In genomic region chr1:136381169-136381568, GRCm38 (mm10) we compare ENCODE assay signal across 11 mouse cellular contexts. TPM values are rescaled to one million over a fixed set of nuclear protein-coding genes. Genes with fewer than 3 reads are reported as not detected.
DNase-seq lines count a peak whose midpoint lies in the region; ATAC-seq and TF ChIP-seq lines count a peak whose summit lies in the region.
"Had no signal": no experiment of that assay in that cellular context is flagged by ENCODE, and none has a peak within 500 bp of the region (broad histone marks: within the 10 kb centered on the region; RNA-seq: fewer than 3 reads in every experiment).

No protein-coding gene starts in this region.

- peaks cover 4% of the 10 kb centered on the region; the same call in 1 of the 2 replicates for H3K4me1 ChIP-seq in lung, postnatal 0 days (ENCODE audit: insufficient read depth, low read depth, low read length)
- H3K4me1 ChIP-seq in forebrain, embryonic 14.5 days (ENCODE audit: control insufficient read depth, insufficient read depth, low read length) = no peaks in the 10 kb centered on the region
- H3K4me1 ChIP-seq: neural tube, embryonic 15.5 days had no signal

- no peaks in the 10 kb centered on the region for H3K36me3 ChIP-seq in lung, postnatal 0 days (ENCODE audit: insufficient read depth, low read length)
- H3K36me3 ChIP-seq in forebrain, embryonic 14.5 days (ENCODE audit: control insufficient read depth, insufficient read depth, low read length) = no peaks in the 10 kb centered on the region
- H3K36me3 ChIP-seq: neural tube, embryonic 15.5 days had no signal

- H3K9me3 ChIP-seq in lung, postnatal 0 days (ENCODE audit: low read length) = no peaks in the 10 kb centered on the region
- H3K9me3 ChIP-seq in forebrain, embryonic 14.5 days (replicated peaks; ENCODE audit: control insufficient read depth, low read length) = no peaks in the 10 kb centered on the region
- H3K9me3 ChIP-seq: neural tube, embryonic 15.5 days had no signal

- no peak overlapping the region for H3K9ac ChIP-seq in lung, postnatal 0 days (replicated peaks; ENCODE audit: low read depth)
- no peak overlapping the region for H3K9ac ChIP-seq in forebrain, embryonic 14.5 days (ENCODE audit: low read length)
- H3K9ac ChIP-seq: liver, embryonic 14.5 days; neural tube, embryonic 15.5 days had no signal

- peak; percentile 6 for DNase-seq in kidney, adult 18-20 months
- DNase-seq in kidney, adult 8-10 months = no peak
- peak; percentile 35 to 49 for DNase-seq in cerebellum, adult 18-20 months
- DNase-seq in heart, adult 8-10 months (ENCODE audit: low spot score) = peak; percentile 16
- DNase-seq in lung, postnatal 0 days (ENCODE audit: low spot score) = peak; percentile 56
- no peak for DNase-seq in testis, postnatal 14 days (ENCODE audit: low spot score)
- no peak for DNase-seq in layer of hippocampus, adult 8-10 months (ENCODE audit: low spot score in 2 of 2)
- no peak for DNase-seq in forebrain, embryonic 14.5 days (ENCODE audit: low spot score)
- DNase-seq: midbrain, embryonic 14.5 days had no signal

- no peak overlapping the region for H3K4me2 ChIP-seq in lung, postnatal 0 days (replicated peaks; ENCODE audit: low read depth, low read length)
- no peak overlapping the region for H3K4me2 ChIP-seq in forebrain, embryonic 14.5 days (ENCODE audit: low read length)
- H3K4me2 ChIP-seq: neural tube, embryonic 15.5 days had no signal

- peak overlapping the region; percentile 43; the same call in 1 of the 2 replicates for H3K27ac ChIP-seq in lung, postnatal 0 days (ENCODE audit: low read length)
- no peak overlapping the region for H3K27ac ChIP-seq in forebrain, embryonic 14.5 days (ENCODE audit: low read depth, low read length)
- H3K27ac ChIP-seq: liver, embryonic 14.5 days; neural tube, embryonic 15.5 days had no signal

- H3K4me3 ChIP-seq in lung, postnatal 0 days (ENCODE audit: low read depth, low read length) = no peak overlapping the region
- no peak overlapping the region for H3K4me3 ChIP-seq in forebrain, embryonic 14.5 days (ENCODE audit: low read depth, low read length)
- H3K4me3 ChIP-seq: neural tube, embryonic 15.5 days had no signal

- 47% methylated on average over 6 of the region's 6 CpGs for WGBS in lung, postnatal 0 days
- 73% methylated on average over 6 of the region's 6 CpGs for WGBS in forebrain, embryonic 14.5 days

- ATAC-seq in lung, postnatal 0 days = peak; percentile 67
- ATAC-seq in forebrain, embryonic 14.5 days = no peak

- TF ChIP-seq EP300 in lung, postnatal 0 days (IDR thresholded peaks at IDR 0.05) = no peak

- no peak for TF ChIP-seq CTCF in lung, postnatal 0 days (IDR thresholded peaks at IDR 0.05)

- H3K27me3 ChIP-seq in lung, postnatal 0 days (replicated peaks; ENCODE audit: insufficient read depth, low read length) = no peaks in the 10 kb centered on the region
- no peaks in the 10 kb centered on the region for H3K27me3 ChIP-seq in forebrain, embryonic 14.5 days (replicated peaks; ENCODE audit: control insufficient read depth, insufficient read depth, low read length)
- H3K27me3 ChIP-seq: neural tube, embryonic 15.5 days had no signal

RNA-seq across cellular contexts. Expression of gene Ddx59, which starts 33.9 kb away (rescaled TPM):
- total RNA-seq in heart, adult 8-10 months (2022) = 10 to 100 TPM; 12.5 to 13.7 (median 13.0) TPM
- 8.0 and 8.5 TPM in 2 replicates for polyA plus RNA-seq in lung, postnatal 0 days (2015; fragmentation: Nextera tagmentation; extraction: Ambion mirVana)
- 10 to 100 TPM in 3 of 4 experiments, 1 to 10 TPM in 1; 9.6 to 11.8 (median 11.1) TPM for total RNA-seq in layer of hippocampus, adult 8-10 months (2022)
- polyA plus RNA-seq in forebrain, embryonic 14.5 days (2014; fragmentation: Nextera tagmentation; extraction: Ambion mirVana) = 17.0 and 18.1 TPM in 2 replicates

RNA-seq across cellular contexts. Expression of gene Camsap2, which starts 35.3 kb away (rescaled TPM):
- 10 to 100 TPM; 17.7 to 24.0 (median 19.5) TPM for total RNA-seq in heart, adult 8-10 months (2022)
- 7.7 and 9.3 TPM in 2 replicates for polyA plus RNA-seq in lung, postnatal 0 days (2015; fragmentation: Nextera tagmentation; extraction: Ambion mirVana)
- 100 to 1,000 TPM; 123 to 147 (median 134) TPM for total RNA-seq in layer of hippocampus, adult 8-10 months (2022)
- polyA plus RNA-seq in forebrain, embryonic 14.5 days (2014; fragmentation: Nextera tagmentation; extraction: Ambion mirVana) = 39.5 and 45.8 TPM in 2 replicates

Comparison
In these comparisons a context has a peak if more than half of its experiments do, and no peak if none do; other contexts are left out.
1. DNase-seq: peak in kidney, adult 18-20 months (single experiment), cerebellum, adult 18-20 months (2 of 2), heart, adult 8-10 months (single experiment) and lung, postnatal 0 days (single experiment); none in kidney, adult 8-10 months (0 of 2), testis, postnatal 14 days (single experiment), layer of hippocampus, adult 8-10 months (0 of 2) and forebrain, embryonic 14.5 days (single experiment).
2. RNA of gene Camsap2, which starts 35.3 kb away (total RNA-seq): 123 to 147 TPM in layer of hippocampus, adult 8-10 months; 17.7 to 24.0 TPM in heart, adult 8-10 months; every median in the first group is over 4 times any median in the second.